In the genomic region with DNA sequence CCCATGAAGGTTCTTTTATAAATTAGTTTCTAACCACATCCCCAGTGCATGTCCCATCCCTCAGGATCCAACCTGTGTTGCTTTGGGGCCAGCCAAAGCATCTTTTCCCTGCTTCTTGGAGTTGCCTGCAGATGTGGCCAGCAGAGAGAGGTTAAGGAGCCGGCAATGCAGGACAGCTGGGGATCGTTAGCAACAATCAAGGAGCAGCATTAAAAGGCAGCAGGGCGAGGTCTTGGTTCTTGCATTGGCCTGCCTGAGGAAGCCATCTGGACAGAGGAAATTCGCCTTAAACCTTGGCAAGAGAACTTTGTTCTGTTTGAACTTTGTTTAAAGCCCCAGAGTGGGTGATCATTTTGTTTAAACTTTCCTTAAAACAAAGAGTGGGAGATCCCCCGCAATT, we compare ENCODE assay signal across 15 mouse cellular contexts.
DNase-seq lines count a peak whose midpoint lies in the region; ATAC-seq and TF ChIP-seq lines count a peak whose summit lies in the region.
"Had no signal": no experiment of that assay in that cellular context is flagged by ENCODE, and none has a peak within 500 bp of the region (broad histone marks: within the 10 kb centered on the region; RNA-seq: fewer than 3 reads in every experiment).

No protein-coding gene starts in this region.

- no peaks in the 10 kb centered on the region for H3K4me1 ChIP-seq in lung, embryonic 14.5 days (ENCODE audit: insufficient read depth)
- H3K4me1 ChIP-seq in limb, embryonic 11.5 days (ENCODE audit: control insufficient read depth, insufficient read depth, low read length): no peaks in the 10 kb centered on the region; the same call in 1 of the 2 replicates
- no peaks in the 10 kb centered on the region for H3K4me1 ChIP-seq in stomach, postnatal 0 days (replicated peaks; ENCODE audit: control insufficient read depth, insufficient read depth)
- H3K4me1 ChIP-seq: heart, embryonic 12.5 days; liver, embryonic 13.5 days; midbrain, embryonic 13.5 days had no signal

- no peaks in the 10 kb centered on the region for H3K27me3 ChIP-seq in lung, embryonic 14.5 days (ENCODE audit: insufficient read depth, low read length)
- no peaks in the 10 kb centered on the region for H3K27me3 ChIP-seq in limb, embryonic 11.5 days (ENCODE audit: control insufficient read depth, insufficient read depth, low read length)
- no peaks in the 10 kb centered on the region for H3K27me3 ChIP-seq in stomach, postnatal 0 days (ENCODE audit: control insufficient read depth, insufficient read depth, low read length)
- H3K27me3 ChIP-seq: heart, embryonic 12.5 days; liver, embryonic 13.5 days; midbrain, embryonic 13.5 days had no signal

- DNase-seq in lung, embryonic 14.5 days: peak; percentile 80
- no peak for DNase-seq in lung, adult 18-20 months
- DNase-seq in embryo, embryonic 10 days (ENCODE audit: low spot score): peak; percentile 56
- DNase-seq in embryo, embryonic 11 days: peak; percentile 57
- peak; percentile 79 for DNase-seq in limb, embryonic 11.5 days (ENCODE audit: low spot score)
- DNase-seq in left cerebral cortex, adult 18-20 months (ENCODE audit: low spot score in 2 of 2): no peak
- no peak for DNase-seq in stomach, postnatal 0 days (ENCODE audit: low spot score)
- DNase-seq: cerebellum, adult 9-11 months; kidney, adult 11 months; liver, embryonic 13.5 days; thymus, adult 2 months had no signal

- TF ChIP-seq CTCF in lung, embryonic 14.5 days (IDR thresholded peaks at IDR 0.05; ENCODE audit: low read depth): no peak
- no peak for TF ChIP-seq CTCF in stomach, postnatal 0 days (IDR thresholded peaks at IDR 0.05; ENCODE audit: low read depth)

- H3K4me2 ChIP-seq in lung, embryonic 14.5 days: no peak overlapping the region
- no peak overlapping the region for H3K4me2 ChIP-seq in limb, embryonic 11.5 days (ENCODE audit: low read depth, severe bottlenecking)
- no peak overlapping the region for H3K4me2 ChIP-seq in stomach, postnatal 0 days (replicated peaks; ENCODE audit: low read depth)
- H3K4me2 ChIP-seq: heart, embryonic 12.5 days; liver, embryonic 13.5 days; midbrain, embryonic 13.5 days had no signal

- no peak overlapping the region for H3K9ac ChIP-seq in lung, embryonic 14.5 days
- H3K9ac ChIP-seq in limb, embryonic 11.5 days (ENCODE audit: low read length): no peak overlapping the region
- no peak overlapping the region for H3K9ac ChIP-seq in stomach, postnatal 0 days (ENCODE audit: low read length)
- H3K9ac ChIP-seq: heart, embryonic 12.5 days; liver, embryonic 13.5 days; midbrain, embryonic 13.5 days had no signal

- H3K36me3 ChIP-seq in lung, embryonic 14.5 days (ENCODE audit: insufficient read depth): no peaks in the 10 kb centered on the region
- H3K36me3 ChIP-seq in limb, embryonic 11.5 days (ENCODE audit: control insufficient read depth, insufficient read depth, low read length): no peaks in the 10 kb centered on the region
- H3K36me3 ChIP-seq in stomach, postnatal 0 days (ENCODE audit: control insufficient read depth, insufficient read depth, low read length): no peaks in the 10 kb centered on the region
- H3K36me3 ChIP-seq: heart, embryonic 12.5 days; liver, embryonic 13.5 days; midbrain, embryonic 13.5 days had no signal

- H3K27ac ChIP-seq in lung, embryonic 14.5 days (ENCODE audit: low read depth): peak overlapping the region; percentile 69
- no peak overlapping the region for H3K27ac ChIP-seq in limb, embryonic 11.5 days (replicated peaks; ENCODE audit: low read depth, low read length)
- H3K27ac ChIP-seq in stomach, postnatal 0 days (replicated peaks): no peak overlapping the region
- H3K27ac ChIP-seq: liver, embryonic 13.5 days; midbrain, embryonic 13.5 days had no signal

- H3K9me3 ChIP-seq in lung, embryonic 14.5 days (ENCODE audit: low read depth, low read length): no peaks in the 10 kb centered on the region
- no peaks in the 10 kb centered on the region for H3K9me3 ChIP-seq in limb, embryonic 11.5 days (ENCODE audit: control insufficient read depth, low read length)
- H3K9me3 ChIP-seq in stomach, postnatal 0 days (ENCODE audit: control insufficient read depth, low read length): no peaks in the 10 kb centered on the region
- H3K9me3 ChIP-seq: liver, embryonic 13.5 days; midbrain, embryonic 13.5 days had no signal

- WGBS in lung, embryonic 14.5 days: 8% methylated on average over 5 of the region's 5 CpGs
- 8% methylated on average over 5 of the region's 5 CpGs for WGBS in limb, embryonic 11.5 days
- 28% methylated on average over 5 of the region's 5 CpGs for WGBS in stomach, postnatal 0 days

- peak; percentile 91; the same call in 1 of the 2 replicates for ATAC-seq in lung, embryonic 14.5 days (ENCODE audit: insufficient read depth)
- ATAC-seq in limb, embryonic 11.5 days (ENCODE audit: insufficient number of reproducible peaks, low FRiP score, low TSS enrichment, low read depth): no peak
- ATAC-seq in stomach, postnatal 0 days (ENCODE audit: low FRiP score, low TSS enrichment): no peak
- ATAC-seq: hindbrain, embryonic 16.5 days; midbrain, embryonic 13.5 days had no signal

- no peak for TF ChIP-seq EP300 in stomach, postnatal 0 days (optimal IDR thresholded peaks at IDR 0.05)

- no peak overlapping the region for H3K4me3 ChIP-seq in lung, embryonic 14.5 days (ENCODE audit: low read depth, low read length)
- no peak overlapping the region for H3K4me3 ChIP-seq in limb, embryonic 11.5 days (ENCODE audit: low read depth, low read length)
- H3K4me3 ChIP-seq in stomach, postnatal 0 days (ENCODE audit: low read depth, low read length): no peak overlapping the region
- H3K4me3 ChIP-seq: heart, embryonic 12.5 days; liver, embryonic 13.5 days; midbrain, embryonic 13.5 days; myocyte had no signal

Comparison
In these comparisons a context has a peak if more than half of its experiments do, and no peak if none do; other contexts are left out.
1. DNase-seq: peak in lung, embryonic 14.5 days (single experiment), embryo, embryonic 10 days (single experiment), embryo, embryonic 11 days (single experiment) and limb, embryonic 11.5 days (single experiment); none in lung, adult 18-20 months (0 of 2), left cerebral cortex, adult 18-20 months (0 of 2) and stomach, postnatal 0 days (single experiment).